ENCODE assay signal across 8 mouse cellular contexts in genomic region chr16:34119370-34119769, GRCm38 (mm10).
DNase-seq lines count a peak whose midpoint lies in the region; TF ChIP-seq lines count a peak whose summit lies in the region.
"Had no signal": no experiment of that assay in that cellular context is flagged by ENCODE, and none has a peak within 500 bp of the region (broad histone marks: within the 10 kb centered on the region; RNA-seq: fewer than 3 reads in every experiment).

No protein-coding gene starts in this region.

- peak; percentile 39 for TF ChIP-seq RAD21 in CH12.LX (IDR thresholded peaks at IDR 0.05; ENCODE audit: low read depth, low read length)

- H3K4me1 ChIP-seq in CH12.LX (ENCODE audit: control insufficient read depth in 1 of 2, insufficient read depth in 2 of 2), result peaks cover 0 to 13% of the 10 kb centered on the region in 2 experiments; a peak in 2 of 4 replicates
- H3K4me1 ChIP-seq: liver, embryonic 15.5 days had no signal

- H3K27me3 ChIP-seq in CH12.LX (replicated peaks), result peaks cover 67% of the 10 kb centered on the region

- no peak overlapping the region for H3K4me3 ChIP-seq in layer of hippocampus, adult 2 months
- H3K4me3 ChIP-seq in CH12.LX (replicated peaks in 1 of 3; ENCODE audit: low read depth in 2 of 3, low read length in 2 of 3, poor library complexity in 1 of 3), result no peak overlapping the region
- H3K4me3 ChIP-seq: liver, embryonic 15.5 days had no signal

- H3K9ac ChIP-seq in CH12.LX (ENCODE audit: insufficient read depth, low read depth), result no peak overlapping the region
- H3K9ac ChIP-seq: liver, embryonic 15.5 days had no signal

- dilution Hi-C loops in CH12.LX (cut with MboI; ENCODE audit: extremely low pct_ligation_motif_present, extremely low pct_unique_long_range_greater_than_20kb, low sequenced_read_pairs), result no loop called here

- TF ChIP-seq CTCF in layer of hippocampus, adult 2 months (conservative IDR thresholded peaks at IDR 0.05), result peak; percentile 86
- peak; percentile 65 to 76 for TF ChIP-seq CTCF in CH12.LX (conservative IDR thresholded peaks at IDR 0.05 in 1 of 2, IDR thresholded peaks at IDR 0.05 in 1 of 2; ENCODE audit: low read depth in 2 of 2, low read length in 2 of 2)

- TF ChIP-seq POLR2A in CH12.LX (IDR thresholded peaks at IDR 0.05; ENCODE audit: low read depth, low read length), result no peak

- H3K79me2 ChIP-seq in CH12.LX (replicated peaks; ENCODE audit: control insufficient read depth, extremely low read depth, insufficient read depth, poor library complexity, severe bottlenecking), result no peaks in the 10 kb centered on the region

- H3K9me3 ChIP-seq in CH12.LX (replicated peaks; ENCODE audit: low read length), result no peaks in the 10 kb centered on the region
- H3K9me3 ChIP-seq: liver, embryonic 15.5 days had no signal

- DNase-seq in layer of hippocampus, adult 2 months (ENCODE audit: low spot score in 2 of 2), result peak in 1 of 2 experiments; percentile 51
- no peak for DNase-seq in layer of hippocampus, adult 11-12 months (ENCODE audit: low spot score)
- DNase-seq in CH12.LX (ENCODE audit: extremely low read depth) (peak; percentile 34), MN1 (ENCODE audit: low spot score) (peak; percentile 27)
- DNase-seq in kidney, postnatal 10 days, result peak; percentile 38
- DNase-seq in spleen, postnatal 4 days (ENCODE audit: low spot score in 2 of 2), result no peak
- DNase-seq in spleen, postnatal 36 days (ENCODE audit: low spot score in 2 of 2), result no peak

- in situ Hi-C loops in CH12.LX (cut with MboI; ENCODE audit: low pct_ligation_motif_present, low pct_unique_long_range_greater_than_20kb, low sequenced_read_pairs), result loop anchor here (5.0 kb wide), 1 partner anchor 132 kb away; no protein-coding TSS in a partner anchor

- TF ChIP-seq EP300 in CH12.LX (IDR thresholded peaks at IDR 0.05; ENCODE audit: low read length), result no peak

- peak overlapping the region; percentile 46 for H3K27ac ChIP-seq in layer of hippocampus, adult 2 months
- H3K27ac ChIP-seq in CH12.LX (ENCODE audit: insufficient read depth, low read depth), result no peak overlapping the region
- H3K27ac ChIP-seq: liver, embryonic 15.5 days had no signal

- no peak overlapping the region for H3K4me2 ChIP-seq in CH12.LX (ENCODE audit: insufficient read depth, low read depth, poor library complexity, severe bottlenecking)
- H3K4me2 ChIP-seq: liver, embryonic 15.5 days had no signal

- H3K36me3 ChIP-seq in CH12.LX (replicated peaks in 1 of 2; ENCODE audit: control insufficient read depth in 1 of 2, insufficient read depth in 1 of 2, low read length in 1 of 2), result no peaks in the 10 kb centered on the region
- H3K36me3 ChIP-seq: liver, embryonic 15.5 days had no signal

TF ChIP-seq in CH12.LX, 34 proteins besides CTCF, POLR2A, EP300 and RAD21:
- peak; percentile 34 for TF ChIP-seq SMC3 (IDR thresholded peaks at IDR 0.05; ENCODE audit: low read depth, low read length)
- TF ChIP-seq MAFK (IDR thresholded peaks at IDR 0.05; ENCODE audit: insufficient replicate concordance, low read length), result no peak

Comparison
In these comparisons a context has a peak if more than half of its experiments do, and no peak if none do; other contexts are left out.
1. DNase-seq: peak in CH12.LX (single experiment), MN1 (single experiment) and kidney, postnatal 10 days (single experiment); none in layer of hippocampus, adult 11-12 months (single experiment), spleen, postnatal 4 days (0 of 2) and spleen, postnatal 36 days (0 of 2).